In the genomic region with DNA sequence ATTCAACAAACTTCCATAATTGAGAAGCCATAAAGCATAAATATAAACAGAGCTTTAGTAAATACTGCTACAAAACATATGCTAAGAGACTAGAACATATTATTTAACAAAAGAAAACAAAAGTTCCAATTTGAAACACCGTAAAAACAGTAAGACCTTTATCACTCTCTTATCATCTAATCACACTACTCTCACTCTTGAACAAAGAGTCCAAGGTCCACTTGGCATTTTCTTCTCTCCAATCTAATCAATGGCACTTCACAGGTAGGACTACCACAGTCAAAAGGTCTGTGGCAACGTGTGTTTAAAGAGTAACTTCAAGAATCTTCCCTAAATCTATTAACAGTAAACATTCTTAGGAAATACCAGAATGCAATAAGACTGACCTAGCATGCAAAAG, we compare ENCODE assay signal across 29 mouse cellular contexts.
"Had no signal": no experiment of that assay in that cellular context is flagged by ENCODE, and none has a peak within 500 bp of the region (broad histone marks: within the 10 kb centered on the region; RNA-seq: fewer than 3 reads in every experiment).

No protein-coding gene starts in this region.

- DNase-seq: cerebellum, adult 2 months; cerebellum, adult 8-10 months; cerebellum, adult 9-10 months; cerebellum, adult 9-11 months; cerebellum, postnatal 10 days; cerebellum, postnatal 14 days; cerebellum, postnatal 25 days; cerebellum, postnatal 36 days; embryo, embryonic 11 days; forebrain, postnatal 0 days; gastrocnemius, adult 2 months; gastrocnemius, postnatal 10 days; gastrocnemius, postnatal 14 days; gastrocnemius, postnatal 25 days; gastrocnemius, postnatal 36 days; heart, adult 11 months; heart, adult 18-20 months; heart, adult 2 months had no signal

- H3K9ac ChIP-seq: embryonic facial prominence, embryonic 12.5 days; embryonic facial prominence, embryonic 13.5 days; embryonic facial prominence, embryonic 15.5 days; forebrain, embryonic 12.5 days; forebrain, embryonic 13.5 days; forebrain, embryonic 15.5 days; forebrain, postnatal 0 days had no signal

- H3K27ac ChIP-seq: embryonic facial prominence, embryonic 10.5 days; embryonic facial prominence, embryonic 12.5 days; embryonic facial prominence, embryonic 13.5 days; embryonic facial prominence, embryonic 15.5 days; forebrain, embryonic 10.5 days; forebrain, embryonic 12.5 days; forebrain, embryonic 13.5 days; forebrain, embryonic 15.5 days; gastrocnemius, adult 2 months; heart, adult 2 months had no signal

- H3K36me3 ChIP-seq: embryonic facial prominence, embryonic 12.5 days; embryonic facial prominence, embryonic 15.5 days; forebrain, embryonic 12.5 days had no signal

- H3K27me3 ChIP-seq: embryonic facial prominence, embryonic 12.5 days; embryonic facial prominence, embryonic 13.5 days; embryonic facial prominence, embryonic 15.5 days; forebrain, embryonic 12.5 days; forebrain, embryonic 13.5 days; forebrain, embryonic 15.5 days had no signal

- H3K4me1 ChIP-seq: embryonic facial prominence, embryonic 10.5 days; embryonic facial prominence, embryonic 12.5 days; embryonic facial prominence, embryonic 13.5 days; embryonic facial prominence, embryonic 15.5 days; forebrain, embryonic 10.5 days; forebrain, embryonic 12.5 days; forebrain, embryonic 13.5 days; forebrain, embryonic 15.5 days had no signal

- H3K4me3 ChIP-seq: embryonic facial prominence, embryonic 10.5 days; embryonic facial prominence, embryonic 12.5 days; embryonic facial prominence, embryonic 13.5 days; embryonic facial prominence, embryonic 15.5 days; erythroblast, embryonic 14.5 days; forebrain, embryonic 10.5 days; forebrain, embryonic 12.5 days; forebrain, embryonic 13.5 days; forebrain, embryonic 15.5 days; gastrocnemius, adult 2 months; heart, adult 2 months had no signal

- ATAC-seq: forebrain, embryonic 13.5 days; forebrain, embryonic 14.5 days; forebrain, embryonic 15.5 days; forebrain, embryonic 16.5 days; forebrain, postnatal 0 days had no signal

- H3K4me2 ChIP-seq: embryonic facial prominence, embryonic 12.5 days; embryonic facial prominence, embryonic 13.5 days; embryonic facial prominence, embryonic 15.5 days; forebrain, embryonic 12.5 days; forebrain, embryonic 13.5 days; forebrain, embryonic 15.5 days had no signal

- H3K9me3 ChIP-seq: embryonic facial prominence, embryonic 10.5 days; embryonic facial prominence, embryonic 12.5 days; embryonic facial prominence, embryonic 13.5 days; embryonic facial prominence, embryonic 15.5 days; forebrain, embryonic 10.5 days; forebrain, embryonic 12.5 days; forebrain, embryonic 13.5 days; forebrain, embryonic 15.5 days had no signal
